Mouse (Mus musculus) thymus, postnatal 4 days (tissue): ENCODE measurements around the gene Olfr1513.
"Not testable (repeated sequence)": the region's sequence is repeated elsewhere in the genome, so short reads cannot be mapped to it uniquely, and the experiment has no call there.

Source experiments
- DNase-seq: peaks from one replicate; pipeline ENCODE4 v3.0.0; 2021

Gene Olfr1513

DNA sequence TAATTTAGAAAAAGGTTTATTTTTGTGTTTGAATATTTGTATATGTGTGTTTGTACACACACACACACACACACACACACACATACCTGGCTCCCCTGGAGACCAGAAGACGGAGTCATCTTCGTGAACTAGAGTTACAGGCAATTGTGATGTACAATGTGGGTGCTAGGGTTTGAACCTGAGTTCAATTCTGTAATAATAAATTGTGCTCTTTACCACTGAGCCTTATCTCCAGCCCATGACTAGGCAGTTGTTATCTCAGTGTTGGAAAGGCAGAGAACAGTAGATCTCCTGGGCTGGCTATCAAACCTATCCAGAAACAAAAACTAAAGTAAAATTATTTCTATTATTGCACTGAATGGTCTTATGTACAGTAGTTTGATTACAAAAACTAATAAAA, 50.1 kb downstream of the Olfr1513 start:
- DNase-seq, result no peak

DNA sequence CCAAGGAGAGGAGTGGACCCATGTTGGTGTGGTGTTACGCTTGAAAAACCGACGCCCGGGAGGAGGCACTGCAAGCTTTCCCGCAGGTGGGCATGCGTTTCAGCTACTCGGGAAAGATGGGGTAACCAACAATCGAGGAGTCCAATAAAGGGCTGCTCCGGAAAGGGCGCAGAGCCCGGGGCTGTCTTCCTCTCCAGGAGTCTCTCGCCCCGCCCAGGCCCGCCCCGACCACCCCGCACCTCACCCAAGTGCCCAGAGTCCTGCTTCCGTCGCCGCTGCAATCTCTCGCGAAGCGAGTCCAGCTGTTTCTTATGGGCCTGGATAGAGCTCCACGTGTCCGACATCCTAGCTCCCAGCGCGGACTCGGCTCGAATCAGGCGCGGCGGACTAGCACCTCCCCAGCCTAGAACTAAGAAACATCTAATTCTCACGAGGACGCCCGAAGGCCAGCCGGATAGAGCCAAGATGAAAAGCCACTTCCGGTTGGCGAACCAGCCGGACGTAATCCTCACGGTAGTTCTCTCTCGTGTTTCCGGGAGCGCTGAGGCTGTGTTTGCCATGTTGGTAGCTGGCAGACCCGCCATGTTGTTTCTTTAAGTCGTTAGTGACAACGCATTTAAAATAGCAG, 51.5 kb downstream of the Olfr1513 start, which contains the start of gene Mettl3:
Gene Mettl3 (minus strand): TSS at position 485 of the 628 bp plus-strand sequence.
- DNase-seq, result peak; percentile 90

- DNase-seq, result not testable (repeated sequence)
These were observed 52.7 kb downstream of the Olfr1513 start for GRCm38 (mm10) chr14:52303517-52303916.
